Mouse (Mus musculus): ENCODE measurements at regions not wholly inside any gene's neighbourhood (a gene's known extent, or its start where the extent isn't known, plus 50 kb on each side); places are given as distances from the start of the nearest gene placed in this dataset.

GRCm38 (mm10) chr9:61819836-61820235, 94.5 kb downstream of the Rplp1 start:
- DNase-seq (ENCODE audit: low spot score in 2 of 2), result no peak

GRCm38 (mm10) chr9:61816589-61817179, 97.7 kb downstream of the Rplp1 start:
- no peak for DNase-seq (ENCODE audit: low spot score in 2 of 2)

GRCm38 (mm10) chr9:61815995-61816394, 98.3 kb downstream of the Rplp1 start:
- DNase-seq (ENCODE audit: low spot score in 2 of 2), result no peak

GRCm38 (mm10) chr9:61813291-61813690, 101.1 kb downstream of the Rplp1 start:
- DNase-seq (ENCODE audit: low spot score in 2 of 2), result no peak

GRCm38 (mm10) chr9:61812315-61812714, 102.0 kb downstream of the Rplp1 start:
- DNase-seq (ENCODE audit: low spot score in 2 of 2), result no peak

- DNase-seq (ENCODE audit: low spot score in 2 of 2), result no peak
Measured at GRCm38 (mm10) chr9:61810456-61810855, 103.9 kb downstream of the Rplp1 start.

GRCm38 (mm10) chr9:61808351-61809225, 105.8 kb downstream of the Rplp1 start:
- DNase-seq (ENCODE audit: low spot score in 2 of 2), result no peak

- no peak for DNase-seq (ENCODE audit: low spot score in 2 of 2)
Measured at GRCm38 (mm10) chr9:61805971-61806370, 108.4 kb downstream of the Rplp1 start.

- DNase-seq (ENCODE audit: low spot score in 2 of 2), result no peak
Measured at GRCm38 (mm10) chr9:61803555-61803954, 110.8 kb downstream of the Rplp1 start.

GRCm38 (mm10) chr9:61802694-61803093, 111.6 kb downstream of the Rplp1 start:
- no peak for DNase-seq (ENCODE audit: low spot score in 2 of 2)

- no peak for DNase-seq (ENCODE audit: low spot score in 2 of 2)
Measured at GRCm38 (mm10) chr9:61799535-61799934, 114.8 kb downstream of the Rplp1 start.

GRCm38 (mm10) chr9:61795910-61796309, 118.4 kb downstream of the Rplp1 start:
- DNase-seq (ENCODE audit: low spot score in 2 of 2), result no peak

- DNase-seq (ENCODE audit: low spot score in 2 of 2), result no peak
Measured at GRCm38 (mm10) chr9:61791435-61792064, 122.8 kb downstream of the Rplp1 start.

GRCm38 (mm10) chr9:61790849-61791248, 123.5 kb downstream of the Rplp1 start:
- DNase-seq (ENCODE audit: low spot score in 2 of 2), result no peak

GRCm38 (mm10) chr9:61789066-61789897, 125.1 kb downstream of the Rplp1 start:
- DNase-seq (ENCODE audit: low spot score in 2 of 2), result no peak

GRCm38 (mm10) chr9:61781469-61781868, 132.9 kb downstream of the Rplp1 start:
- DNase-seq (ENCODE audit: low spot score in 2 of 2), result no peak

- DNase-seq (ENCODE audit: low spot score in 2 of 2), result no peak
Measured at GRCm38 (mm10) chr9:61780186-61780939, 134.0 kb downstream of the Rplp1 start.

- no peak for DNase-seq (ENCODE audit: low spot score in 2 of 2)
Measured at GRCm38 (mm10) chr9:61779165-61779564, 135.2 kb downstream of the Rplp1 start.

- DNase-seq (ENCODE audit: low spot score in 2 of 2), result no peak
Measured at GRCm38 (mm10) chr9:61776446-61776845, 137.9 kb downstream of the Rplp1 start.

GRCm38 (mm10) chr9:61770207-61770955, 144.0 kb downstream of the Rplp1 start:
- DNase-seq (ENCODE audit: low spot score in 2 of 2), result no peak

Measured in adrenal gland, postnatal 4 days (tissue).